Mouse (Mus musculus) gastrocnemius, adult 18-20 months (tissue): ENCODE data around the gene Samd8. TPM values are rescaled to one million over a fixed set of nuclear protein-coding genes. Genes with fewer than 3 reads are reported as not detected.

Experiments
- DNase-seq: peaks from one replicate; pipeline ENCODE4 v3.0.0; 2021; ENCODE audit warnings: low spot score
- long read RNA-seq, 2 experiments: library from polyadenylated mRNA; stranded (forward); transcript quantifications; one replicate each; pipeline ENCODE4 v2.0.0; 2021
- total RNA-seq, 2 experiments: library from RNA; stranded (reverse); gene quantifications; 2 replicates each; pipeline ENCODE4 v1.2.3; 2021

Gene Samd8
- 10 to 100 TPM; 62.7 to 63.1 TPM for total RNA-seq
- long read RNA-seq, experiment 1, transcript Samd8-204 (6 exons, 1,613 nt), result major isoform, 8 of 18 reads
- long read RNA-seq, experiment 1, partial matches to known transcripts, result 0 of 18 reads
- long read RNA-seq, experiment 1, other reads (novel, unspliced or antisense), result 10 of 18 reads
- long read RNA-seq, experiment 2, partial matches to known transcripts, result 1 of 19 reads
- long read RNA-seq, experiment 2, other reads (novel, unspliced or antisense), result 15 of 19 reads

GRCm38 (mm10) chr14:21750008-21750880 is at the start of gene Samd8:
Gene Samd8 (plus strand): TSS chr14:21750531.
- DNase-seq, result peak; percentile 83

GRCm38 (mm10) chr14:21702691-21703090 is 47.6 kb upstream of the Samd8 start:
- no peak for DNase-seq

- no peak for DNase-seq
Measured at GRCm38 (mm10) chr14:21703255-21703654, 47.1 kb upstream of the Samd8 start.

GRCm38 (mm10) chr14:21705462-21705861 is 44.9 kb upstream of the Samd8 start:
- no peak for DNase-seq

GRCm38 (mm10) chr14:21706759-21707571 is 43.4 kb upstream of the Samd8 start:
- DNase-seq, result peak; percentile 60

- no peak for DNase-seq
Measured at GRCm38 (mm10) chr14:21709545-21709944, 40.8 kb upstream of the Samd8 start.

- no peak for DNase-seq
Measured at GRCm38 (mm10) chr14:21711231-21711630, 39.1 kb upstream of the Samd8 start.

- peak; percentile 75 for DNase-seq
Measured at GRCm38 (mm10) chr14:21714486-21714885, 35.8 kb upstream of the Samd8 start, which contains the start of gene Dupd1. Gene Dupd1 (minus strand): TSS chr14:21714576.

- DNase-seq, result no peak
Measured at GRCm38 (mm10) chr14:21719646-21720383, 30.5 kb upstream of the Samd8 start.

GRCm38 (mm10) chr14:21720430-21721205 is 29.7 kb upstream of the Samd8 start:
- DNase-seq, result no peak

GRCm38 (mm10) chr14:21722021-21722698 is 28.2 kb upstream of the Samd8 start:
- DNase-seq, result no peak

GRCm38 (mm10) chr14:21729031-21729732 is 21.1 kb upstream of the Samd8 start:
- DNase-seq, result peak; percentile 71

- DNase-seq, result no peak
Measured at GRCm38 (mm10) chr14:21729936-21730335, 20.4 kb upstream of the Samd8 start.

- DNase-seq, result no peak
Measured at GRCm38 (mm10) chr14:21733131-21733905, 17.0 kb upstream of the Samd8 start.

GRCm38 (mm10) chr14:21740345-21740744 is 10.0 kb upstream of the Samd8 start:
- DNase-seq, result no peak

GRCm38 (mm10) chr14:21741314-21741713 is 9.0 kb upstream of the Samd8 start:
- DNase-seq, result no peak

GRCm38 (mm10) chr14:21741786-21742185 is 8.5 kb upstream of the Samd8 start:
- DNase-seq, result peak; percentile 82

GRCm38 (mm10) chr14:21742441-21742840 is 7.9 kb upstream of the Samd8 start:
- no peak for DNase-seq
